ENCODE assay signal across 9 mouse cellular contexts in the genomic region with DNA sequence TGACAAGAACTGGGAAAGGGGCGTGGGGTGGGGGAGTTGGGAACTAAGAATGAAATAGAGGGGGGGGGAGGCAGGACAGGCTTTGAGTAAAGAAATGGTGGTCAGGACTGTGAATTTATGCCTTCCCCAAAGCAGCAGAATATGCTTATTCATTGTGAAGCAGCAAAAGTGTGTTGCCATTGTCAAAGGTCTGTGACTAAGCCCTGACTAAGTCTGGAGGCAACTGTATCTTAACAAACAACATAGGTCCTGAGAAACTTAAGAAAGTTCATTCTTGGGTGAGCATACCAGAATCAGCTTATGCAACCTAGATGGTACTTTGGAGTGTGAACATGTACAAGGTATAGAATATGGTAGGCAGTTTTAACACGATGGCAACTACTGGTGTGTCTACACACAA. TPM values are rescaled to one million over a fixed set of nuclear protein-coding genes. Genes with fewer than 3 reads are reported as not detected.
DNase-seq lines count a peak whose midpoint lies in the region; ATAC-seq and TF ChIP-seq lines count a peak whose summit lies in the region.
"Had no signal": no experiment of that assay in that cellular context is flagged by ENCODE, and none has a peak within 500 bp of the region (broad histone marks: within the 10 kb centered on the region; RNA-seq: fewer than 3 reads in every experiment).

No protein-coding gene starts in this region.

- H3K27ac ChIP-seq in CH12.LX (ENCODE audit: insufficient read depth, low read depth) = no peak overlapping the region
- H3K27ac ChIP-seq in forebrain, postnatal 0 days (ENCODE audit: low read depth, low read length) = no peak overlapping the region
- H3K27ac ChIP-seq in liver, embryonic 16.5 days (ENCODE audit: low read length) = peak overlapping the region; percentile 24; the same call in 1 of the 2 replicates

- peak overlapping the region in 1 of 3 experiments; percentile 96 for H3K4me3 ChIP-seq in CH12.LX (replicated peaks in 1 of 3; ENCODE audit: low read depth in 2 of 3, low read length in 2 of 3, poor library complexity in 1 of 3)
- H3K4me3 ChIP-seq in forebrain, postnatal 0 days (ENCODE audit: low read depth, low read length) = peak overlapping the region; percentile 61; the same call in 1 of the 2 replicates
- peak overlapping the region; percentile 86 for H3K4me3 ChIP-seq in liver, embryonic 16.5 days (ENCODE audit: low read depth, low read length)

- ATAC-seq in forebrain, postnatal 0 days = no peak
- ATAC-seq in liver, embryonic 16.5 days (ENCODE audit: low read depth) = no peak
- no peak for ATAC-seq in megakaryocyte progenitor cell, adult 5-6 weeks (replicated peaks; ENCODE audit: poor library complexity)

- no peaks in the 10 kb centered on the region for H3K27me3 ChIP-seq in CH12.LX (replicated peaks)
- H3K27me3 ChIP-seq in forebrain, postnatal 0 days (ENCODE audit: insufficient read depth, low read length) = no peaks in the 10 kb centered on the region
- no peaks in the 10 kb centered on the region for H3K27me3 ChIP-seq in liver, embryonic 16.5 days (ENCODE audit: control insufficient read depth, insufficient read depth, low read depth, low read length)

- H3K4me2 ChIP-seq in CH12.LX (ENCODE audit: insufficient read depth, low read depth, poor library complexity, severe bottlenecking) = peak overlapping the region; percentile 94
- H3K4me2 ChIP-seq in forebrain, postnatal 0 days (ENCODE audit: low read depth) = peak overlapping the region; percentile 85
- H3K4me2 ChIP-seq in liver, embryonic 16.5 days (ENCODE audit: low read depth, low read length) = peak overlapping the region; percentile 81

- H3K79me2 ChIP-seq in CH12.LX (replicated peaks; ENCODE audit: control insufficient read depth, extremely low read depth, insufficient read depth, poor library complexity, severe bottlenecking) = peaks cover 21% of the 10 kb centered on the region

- H3K4me1 ChIP-seq in CH12.LX (ENCODE audit: control insufficient read depth in 1 of 2, insufficient read depth in 2 of 2) = peaks cover 5 to 27% of the 10 kb centered on the region in 2 experiments
- H3K4me1 ChIP-seq in forebrain, postnatal 0 days (ENCODE audit: insufficient read depth) = peaks cover 9% of the 10 kb centered on the region
- peaks cover 16% of the 10 kb centered on the region for H3K4me1 ChIP-seq in liver, embryonic 16.5 days (ENCODE audit: control insufficient read depth, low read depth, low read length)

- peak overlapping the region; percentile 62 for H3K9ac ChIP-seq in CH12.LX (ENCODE audit: insufficient read depth, low read depth)
- no peak overlapping the region for H3K9ac ChIP-seq in forebrain, postnatal 0 days
- H3K9ac ChIP-seq in liver, embryonic 16.5 days (ENCODE audit: low read depth, low read length) = peak overlapping the region; percentile 29

- TF ChIP-seq CTCF in CH12.LX (conservative IDR thresholded peaks at IDR 0.05 in 1 of 2, IDR thresholded peaks at IDR 0.05 in 1 of 2; ENCODE audit: low read depth in 2 of 2, low read length in 2 of 2) = no peak
- no peak for TF ChIP-seq CTCF in forebrain, postnatal 0 days (IDR thresholded peaks at IDR 0.05; ENCODE audit: low read depth)

- dilution Hi-C loops in CH12.LX (cut with MboI; ENCODE audit: extremely low pct_ligation_motif_present, extremely low pct_unique_long_range_greater_than_20kb, low sequenced_read_pairs) = no loop called here

- in situ Hi-C loops in CH12.LX (cut with MboI; ENCODE audit: low pct_ligation_motif_present, low pct_unique_long_range_greater_than_20kb, low sequenced_read_pairs) = no loop called here

- TF ChIP-seq POLR2A in CH12.LX (IDR thresholded peaks at IDR 0.05; ENCODE audit: low read depth, low read length) = no peak

- WGBS in forebrain, postnatal 0 days = 54% methylated on average over 2 of the region's 2 CpGs
- 54% methylated on average over 2 of the region's 2 CpGs for WGBS in liver, embryonic 16.5 days (ENCODE audit: insufficient replicate concordance)

- TF ChIP-seq RAD21 in CH12.LX (IDR thresholded peaks at IDR 0.05; ENCODE audit: low read depth, low read length) = no peak

- TF ChIP-seq EP300 in CH12.LX (IDR thresholded peaks at IDR 0.05; ENCODE audit: low read length) = no peak

- DNase-seq in heart, adult 11 months = peak; percentile 21
- no peak for DNase-seq in heart, adult 18-20 months
- DNase-seq in CH12.LX (ENCODE audit: extremely low read depth) = no peak
- no peak for DNase-seq in forebrain, postnatal 0 days
- no peak for DNase-seq in right cerebral cortex, postnatal 4 days
- no peak for DNase-seq in ovary, postnatal 36 days (ENCODE audit: low spot score)
- DNase-seq: cerebellum, postnatal 25 days had no signal

- no peaks in the 10 kb centered on the region for H3K9me3 ChIP-seq in CH12.LX (replicated peaks; ENCODE audit: low read length)
- no peaks in the 10 kb centered on the region for H3K9me3 ChIP-seq in forebrain, postnatal 0 days (ENCODE audit: low read length)
- H3K9me3 ChIP-seq in liver, embryonic 16.5 days (replicated peaks; ENCODE audit: control insufficient read depth, low read length) = no peaks in the 10 kb centered on the region

- H3K36me3 ChIP-seq in CH12.LX (replicated peaks in 1 of 2; ENCODE audit: control insufficient read depth in 1 of 2, insufficient read depth in 1 of 2, low read length in 1 of 2) = peaks cover 17 to 34% of the 10 kb centered on the region in 2 experiments
- peaks cover 4% of the 10 kb centered on the region; the same call in 1 of the 2 replicates for H3K36me3 ChIP-seq in forebrain, postnatal 0 days (ENCODE audit: insufficient read depth)
- H3K36me3 ChIP-seq in liver, embryonic 16.5 days (ENCODE audit: control insufficient read depth, insufficient read depth) = peaks cover 6% of the 10 kb centered on the region

TF ChIP-seq in CH12.LX, 34 proteins besides CTCF, POLR2A, EP300 and RAD21:
- TF ChIP-seq SIN3A (IDR thresholded peaks at IDR 0.05; ENCODE audit: low read length) = no peak
- no peak for TF ChIP-seq NELFE (IDR thresholded peaks at IDR 0.05; ENCODE audit: low read depth, low read length)
- TF ChIP-seq RCOR1 (conservative IDR thresholded peaks at IDR 0.05; ENCODE audit: low read depth, low read length) = no peak
- TF ChIP-seq POLR2AphosphoS2 (IDR thresholded peaks at IDR 0.05; ENCODE audit: low read depth, low read length) = no peak
- TF ChIP-seq ZKSCAN1 (IDR thresholded peaks at IDR 0.05; ENCODE audit: borderline replicate concordance, low read depth, low read length) = no peak
- no peak for TF ChIP-seq TCF12 (IDR thresholded peaks at IDR 0.05; ENCODE audit: low read depth, low read length)
- TF ChIP-seq UBTF (IDR thresholded peaks at IDR 0.05; ENCODE audit: low read depth, low read length) = no peak
- no peak for TF ChIP-seq MYC (IDR thresholded peaks at IDR 0.05; ENCODE audit: low read depth, low read length)
- TF ChIP-seq MAZ (IDR thresholded peaks at IDR 0.05; ENCODE audit: low read depth, low read length) = no peak
- no peak for TF ChIP-seq NRF1 (IDR thresholded peaks at IDR 0.05; ENCODE audit: low read depth, low read length)
- TF ChIP-seq GABPA (IDR thresholded peaks at IDR 0.05; ENCODE audit: insufficient replicate concordance, low read depth, low read length) = no peak
- TF ChIP-seq MAX (IDR thresholded peaks at IDR 0.05; ENCODE audit: low read length) = no peak
- no peak for TF ChIP-seq SMC3 (IDR thresholded peaks at IDR 0.05; ENCODE audit: low read depth, low read length)
- no peak for TF ChIP-seq HCFC1 (IDR thresholded peaks at IDR 0.05; ENCODE audit: low read depth, low read length)
- no peak for TF ChIP-seq MEF2A (IDR thresholded peaks at IDR 0.05; ENCODE audit: borderline replicate concordance, low read depth, low read length)
- no peak for TF ChIP-seq ZNF384 (IDR thresholded peaks at IDR 0.05; ENCODE audit: low read depth, low read length)
- TF ChIP-seq MXI1 (IDR thresholded peaks at IDR 0.05; ENCODE audit: low read depth, low read length) = no peak
- TF ChIP-seq ETS1 (conservative IDR thresholded peaks at IDR 0.05; ENCODE audit: low read depth, low read length) = no peak
- TF ChIP-seq IRF4 (IDR thresholded peaks at IDR 0.05; ENCODE audit: low read depth, low read length) = no peak
- TF ChIP-seq KAT2A (IDR thresholded peaks at IDR 0.05; ENCODE audit: insufficient replicate concordance, low read length) = no peak

RNA-seq across cellular contexts. Expression of a gene that starts 1.3 kb away (rescaled TPM):
- 100 to 1,000 TPM; 124 to 130 TPM for total RNA-seq in heart, adult 18-20 months (2021)
- total RNA-seq in CH12.LX (2012; rRNA removed) (206 and 231 TPM in 2 replicates), CH12.LX (2014; rRNA removed) (434 and 504 TPM in 2 replicates)
- polyA plus RNA-seq in CH12.LX (2012; ENCODE audit: insufficient read length, low read depth) = 252 and 302 TPM in 2 replicates
- 159 and 207 TPM in 2 replicates for total RNA-seq in forebrain, postnatal 0 days (2014; rRNA removed)
- polyA plus RNA-seq in forebrain, postnatal 0 days (2015; fragmentation: Nextera tagmentation; extraction: Ambion mirVana) = 224 and 256 TPM in 2 replicates
- 184 and 191 TPM in 2 replicates for polyA plus RNA-seq in liver, embryonic 16.5 days (2015; fragmentation: Nextera tagmentation; extraction: Ambion mirVana)
- total RNA-seq in megakaryocyte progenitor cell, adult 5-6 weeks (2015) = 221 and 234 TPM in 2 replicates
- total RNA-seq in megakaryocyte progenitor cell, adult 5-6 weeks (2017) = 209 and 248 TPM in 2 replicates
